Mouse (Mus musculus): Measurements from ENCODE around the gene Snx17.
"Not testable (repeated sequence)": the region's sequence is repeated elsewhere in the genome, so short reads cannot be mapped to it uniquely, and the experiment has no call there.

Gene Snx17

GRCm38 (mm10) chr5:31196207-31196606 lies 3.2 kb downstream of the Snx17 start:
- DNase-seq (ENCODE audit: inconsistent age in 2 of 2, low spot score in 1 of 2), result no peak

- no peak for DNase-seq (ENCODE audit: inconsistent age in 2 of 2, low spot score in 1 of 2)
Measured at GRCm38 (mm10) chr5:31197072-31197471, 4.0 kb downstream of the Snx17 start.

DNA sequence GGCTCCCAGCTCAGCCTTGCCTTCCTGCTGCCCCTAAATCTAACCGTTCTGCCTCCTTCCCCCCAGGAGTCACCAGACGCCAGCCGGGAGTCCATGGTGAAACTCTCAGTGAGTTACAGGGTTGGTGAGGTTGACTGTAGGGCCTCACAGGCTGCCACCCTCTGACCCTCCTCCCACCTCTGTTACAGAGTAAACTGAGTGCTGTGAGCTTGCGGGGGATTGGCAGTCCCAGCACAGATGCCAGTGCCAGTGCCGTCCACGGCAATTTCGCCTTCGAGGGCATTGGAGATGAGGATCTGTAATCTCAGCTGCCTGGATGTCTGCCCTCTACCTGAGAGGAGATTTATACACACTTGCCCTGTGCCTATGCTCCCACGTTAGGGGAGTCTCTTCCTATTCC lies 5.1 kb downstream of the Snx17 start:
- peak in 1 of 2 experiments; percentile 59 for DNase-seq (ENCODE audit: inconsistent age in 2 of 2, low spot score in 1 of 2)

- DNase-seq (ENCODE audit: inconsistent age in 2 of 2, low spot score in 1 of 2), result peak in 1 of 2 experiments; percentile 57
Measured at GRCm38 (mm10) chr5:31198616-31199320, 5.7 kb downstream of the Snx17 start.

- peak in 1 of 2 experiments; percentile 53 for DNase-seq (ENCODE audit: inconsistent age in 2 of 2, low spot score in 1 of 2)
Measured at GRCm38 (mm10) chr5:31199321-31199892, 6.4 kb downstream of the Snx17 start.

DNA sequence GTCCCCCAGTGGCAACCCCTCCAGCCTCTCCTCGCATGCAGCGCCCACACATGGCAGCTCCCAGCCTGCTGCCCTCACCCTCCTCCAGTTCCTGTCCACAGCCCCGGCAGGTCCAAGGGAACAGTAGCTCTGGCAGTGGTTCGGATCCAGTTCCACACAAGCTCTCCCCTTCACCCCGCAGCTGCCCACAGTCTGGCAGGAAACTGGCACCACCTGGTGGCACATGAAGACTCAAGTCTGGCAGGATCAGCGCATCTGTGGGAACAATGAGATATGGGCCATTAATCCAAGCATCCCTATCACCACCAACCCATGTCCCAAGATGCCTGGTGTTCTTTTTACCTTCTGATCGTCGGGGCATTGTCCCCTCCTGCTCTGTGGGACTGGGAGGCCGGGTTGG lies 6.9 kb downstream of the Snx17 start:
- DNase-seq (ENCODE audit: inconsistent age in 2 of 2, low spot score in 1 of 2), result peak in 1 of 2 experiments; percentile 73

GRCm38 (mm10) chr5:31200327-31200768 lies 7.3 kb downstream of the Snx17 start:
- peak; percentile 57 to 67 for DNase-seq (ENCODE audit: inconsistent age in 2 of 2, low spot score in 1 of 2)

DNA sequence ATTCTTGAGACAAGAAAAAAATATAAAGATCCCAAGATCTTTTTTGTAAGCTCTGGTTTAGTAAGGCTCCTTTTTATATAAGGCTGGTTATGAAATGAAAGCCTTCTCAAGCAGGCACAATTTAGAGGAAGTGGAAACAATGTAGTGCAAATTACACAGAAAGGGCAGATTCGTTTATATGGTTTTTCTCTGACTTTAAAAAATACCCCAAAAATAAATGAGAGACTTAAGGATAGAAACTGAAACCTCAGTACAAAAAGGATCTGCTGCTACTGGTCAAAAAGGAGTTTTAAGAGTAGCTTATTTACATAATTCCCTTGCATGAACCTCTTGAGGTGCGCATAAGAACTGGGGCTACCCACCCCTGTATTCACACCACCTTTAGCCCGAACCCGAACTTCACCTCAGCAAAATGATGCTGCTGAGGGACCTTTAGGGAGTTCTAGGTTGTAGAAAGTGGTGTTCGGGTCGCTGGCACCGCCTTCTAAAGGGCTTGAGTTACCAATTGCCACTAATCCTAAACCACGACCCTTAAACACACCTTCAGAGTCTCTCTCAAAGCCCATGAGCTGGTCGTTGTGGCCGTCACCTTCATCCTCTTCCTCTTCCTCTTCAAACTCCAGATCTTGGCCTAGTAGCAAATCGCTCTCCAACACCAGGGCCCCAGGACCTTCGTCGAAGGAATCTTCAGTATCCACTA lies 8.2 kb downstream of the Snx17 start:
- DNase-seq (ENCODE audit: inconsistent age in 2 of 2, low spot score in 1 of 2), result no peak

DNA sequence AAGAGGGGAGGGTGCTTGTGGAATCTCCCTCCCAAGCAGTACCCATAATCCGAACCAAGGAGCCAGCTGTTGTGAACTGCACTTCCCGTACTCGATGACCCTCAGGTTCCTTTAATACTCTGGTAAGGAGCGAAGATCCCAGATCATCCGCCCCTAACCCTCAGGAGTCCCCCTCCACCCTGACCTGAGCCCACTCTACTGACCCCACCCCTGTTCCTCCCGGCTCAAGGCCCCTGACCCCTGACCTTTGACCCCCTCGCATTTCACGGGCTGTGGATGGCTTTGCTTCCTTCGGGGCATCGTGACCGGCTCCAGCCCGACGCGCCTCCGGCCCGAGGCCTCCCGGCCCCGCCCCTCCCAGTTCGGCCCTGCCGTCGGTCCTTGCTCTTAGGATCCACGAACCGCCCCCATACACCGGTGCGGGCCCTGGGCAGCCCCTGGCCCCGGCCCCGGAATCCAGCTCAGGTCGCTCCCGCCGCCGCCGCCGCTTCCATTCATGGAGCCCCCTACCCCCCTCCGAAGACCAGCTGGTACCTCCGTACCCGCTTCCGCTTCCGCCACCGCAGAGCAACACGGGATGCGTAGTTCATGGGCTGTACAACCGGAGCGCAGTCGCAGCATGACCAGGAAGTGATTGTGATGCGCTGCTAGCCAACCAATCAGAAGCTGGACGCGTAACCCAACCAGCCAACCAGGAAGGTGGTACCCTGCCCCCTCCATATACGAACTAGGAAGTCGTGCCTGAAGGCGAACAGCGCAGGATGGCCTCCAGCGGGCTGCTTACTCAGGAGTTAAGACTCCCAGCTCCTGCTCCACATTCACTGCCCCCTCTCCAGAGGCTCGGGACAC lies 8.9 kb downstream of the Snx17 start, which contains the start of gene Zfp513:
Gene Zfp513 (minus strand): TSS at position 562 of the 849 bp plus-strand sequence.
- DNase-seq (ENCODE audit: inconsistent age in 2 of 2, low spot score in 1 of 2), result peak; percentile 98 to 99

GRCm38 (mm10) chr5:31202933-31203332 lies 9.9 kb downstream of the Snx17 start:
- peak in 1 of 2 experiments; percentile 68 for DNase-seq (ENCODE audit: inconsistent age in 2 of 2, low spot score in 1 of 2)

- DNase-seq (ENCODE audit: inconsistent age in 2 of 2, low spot score in 1 of 2), result peak in 1 of 2 experiments; percentile 74
Measured at GRCm38 (mm10) chr5:31203866-31204265, 10.8 kb downstream of the Snx17 start.

DNA sequence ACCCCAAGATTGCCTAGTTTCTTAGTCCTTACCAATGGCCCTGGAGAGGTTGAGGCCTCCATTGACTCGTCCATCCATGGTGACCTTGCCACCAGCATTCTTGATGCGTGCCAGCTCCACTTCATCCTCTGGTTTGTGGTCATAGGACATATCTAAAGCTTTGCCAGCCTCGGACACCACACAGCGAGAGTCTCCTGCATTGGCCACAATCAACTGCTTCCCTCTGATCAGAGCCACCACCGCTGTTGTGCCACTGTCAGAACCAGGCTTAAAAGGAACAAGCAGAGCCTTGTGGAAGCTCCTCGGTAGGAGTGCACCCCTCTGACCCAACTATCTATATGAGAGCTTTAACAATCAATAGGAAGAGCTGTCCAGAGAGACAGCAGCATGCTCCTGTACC lies 11.4 kb downstream of the Snx17 start:
- DNase-seq (ENCODE audit: inconsistent age in 2 of 2, low spot score in 1 of 2), result peak in 1 of 2 experiments; percentile 53

GRCm38 (mm10) chr5:31216554-31216953 lies 23.5 kb downstream of the Snx17 start:
- DNase-seq (ENCODE audit: inconsistent age in 2 of 2, low spot score in 1 of 2), result not testable (repeated sequence)

GRCm38 (mm10) chr5:31218294-31218693 lies 25.3 kb downstream of the Snx17 start:
- DNase-seq (ENCODE audit: inconsistent age in 2 of 2, low spot score in 1 of 2), result peak in 1 of 2 experiments; percentile 42

DNA sequence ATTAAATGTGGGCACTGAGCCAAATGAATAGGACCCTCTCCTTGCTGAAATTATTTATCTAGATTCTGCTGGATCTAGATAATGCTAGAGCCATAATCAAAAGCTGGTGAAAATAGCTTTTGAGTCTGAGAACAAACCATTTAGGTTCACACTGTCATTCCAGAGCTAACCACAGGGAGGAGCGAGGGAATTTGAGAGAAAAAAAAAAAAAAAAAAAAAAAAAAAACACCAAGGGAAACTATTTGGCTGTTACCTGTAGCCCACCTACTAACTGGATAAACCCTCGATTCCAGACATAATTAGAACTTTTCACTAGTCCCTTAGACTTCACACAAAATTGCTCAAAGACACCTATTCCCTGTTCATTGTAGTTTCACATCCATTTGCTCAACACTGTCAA lies 26.0 kb downstream of the Snx17 start:
- no peak for DNase-seq (ENCODE audit: inconsistent age in 2 of 2, low spot score in 1 of 2)

GRCm38 (mm10) chr5:31219474-31219873 lies 26.4 kb downstream of the Snx17 start:
- no peak for DNase-seq (ENCODE audit: inconsistent age in 2 of 2, low spot score in 1 of 2)

DNA sequence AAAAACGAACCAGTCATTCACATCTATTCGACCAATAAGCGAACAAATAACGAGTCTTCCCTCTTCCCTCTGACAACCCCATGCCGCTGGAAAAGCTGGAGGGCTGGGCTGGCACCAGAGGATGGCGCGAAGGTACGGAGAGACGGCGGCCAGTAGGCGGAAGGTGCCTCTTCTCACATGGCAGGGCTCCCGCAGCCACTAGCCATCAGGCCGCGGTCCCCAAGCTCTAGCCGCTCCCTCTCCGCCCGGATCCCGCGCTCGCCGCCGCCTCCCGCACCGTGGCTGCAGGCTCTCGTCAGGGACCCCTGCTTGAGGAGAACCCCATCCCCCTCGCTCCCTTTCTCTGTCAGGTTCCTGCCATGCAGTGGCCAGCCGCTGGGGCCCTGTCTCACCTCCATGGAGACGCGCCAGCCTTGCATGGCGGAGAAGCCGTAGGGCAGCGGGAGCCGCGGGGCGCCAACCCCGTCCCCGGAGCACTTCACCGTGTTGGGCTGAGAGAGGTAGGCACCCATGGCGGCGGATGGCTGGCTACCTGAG lies 27.0 kb downstream of the Snx17 start:
- no peak for DNase-seq (ENCODE audit: inconsistent age in 2 of 2, low spot score in 1 of 2)

DNA sequence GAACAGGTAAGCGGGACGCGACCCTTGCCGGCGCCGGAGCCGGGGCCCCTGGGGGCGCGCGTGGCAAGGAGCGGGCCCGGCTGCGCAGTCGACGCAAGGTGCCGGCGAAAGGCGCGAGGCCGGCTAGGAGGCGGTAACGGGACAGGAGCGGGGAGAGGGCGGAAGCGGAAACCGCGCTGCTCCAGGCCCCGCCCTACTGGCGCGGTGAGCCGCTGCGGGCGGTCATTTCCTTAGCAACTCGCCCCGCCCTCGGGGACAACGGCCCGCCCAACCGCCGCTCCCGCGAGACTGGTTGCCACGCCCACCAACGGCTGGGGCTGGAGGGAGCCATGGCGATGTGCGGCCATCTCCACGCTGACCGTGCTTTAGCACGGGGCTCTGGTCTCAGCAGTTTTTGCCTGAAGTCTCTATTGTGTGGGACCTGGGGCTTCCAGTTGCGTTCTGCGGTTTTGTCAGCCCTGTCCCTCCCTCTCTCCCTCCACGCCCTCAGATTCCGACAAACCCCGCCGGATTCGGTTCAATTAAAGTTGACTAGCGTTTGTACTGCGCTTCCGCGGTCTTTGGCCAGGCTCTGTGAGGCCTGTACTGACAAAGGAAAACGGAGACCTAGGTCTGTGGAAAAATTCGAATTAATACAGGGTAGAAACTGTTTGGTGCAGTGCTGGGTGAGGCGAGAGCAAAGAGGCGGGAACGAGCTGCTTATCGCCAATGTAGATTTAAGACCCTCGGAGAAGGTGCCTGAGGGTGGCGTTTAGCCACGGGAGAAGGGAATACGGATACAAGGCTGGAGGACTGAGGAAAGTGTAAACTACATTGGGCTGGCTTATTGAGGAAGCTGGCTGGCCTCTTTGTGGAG lies 27.6 kb downstream of the Snx17 start, which contains the start of gene Ppm1g:
Gene Ppm1g (minus strand): TSS at position 240 of the 856 bp plus-strand sequence.
- DNase-seq (ENCODE audit: inconsistent age in 2 of 2, low spot score in 1 of 2), result peak; percentile 98 to 99

- peak; percentile 60 to 81 for DNase-seq (ENCODE audit: inconsistent age in 2 of 2, low spot score in 1 of 2)
Measured at GRCm38 (mm10) chr5:31221304-31221945, 28.4 kb downstream of the Snx17 start.
